Mouse (Mus musculus): ENCODE measurements around the gene Olfr503. TPM values are rescaled to one million over a fixed set of nuclear protein-coding genes. Genes with fewer than 3 reads are reported as not detected.
"Not testable (repeated sequence)": the region's sequence is repeated elsewhere in the genome, so short reads cannot be mapped to it uniquely, and the experiment has no call there.

Olfr503 gene
- polyA plus RNA-seq (2016; fragmentation: Nextera tagmentation; extraction: Ambion mirVana), result not detected in 2 replicates

- ATAC-seq (ENCODE audit: low FRiP score); H3K4me1 ChIP-seq; H3K9ac ChIP-seq; H3K4me3 ChIP-seq (replicated peaks); H3K36me3 ChIP-seq (replicated peaks); H3K27ac ChIP-seq; H3K9me3 ChIP-seq; H3K4me2 ChIP-seq; H3K27me3 ChIP-seq: not testable (repeated sequence)
- WGBS, result 60% methylated on average over 1 of the region's 1 CpGs
Observed at GRCm38 (mm10) chr7:108544227-108544626, at the start of gene Olfr503. Olfr503 (plus strand) TSS chr7:108544527.

GRCm38 (mm10) chr7:108524965-108525364 is 19.4 kb upstream of the Olfr503 start, which contains the start of gene Olfr502:
Olfr502 (minus strand) TSS chr7:108525065.
- no peak within 1 kb of the TSS for H3K27ac ChIP-seq
- H3K9me3 ChIP-seq, result no peaks in the 10 kb centered on the region
- H3K36me3 ChIP-seq (replicated peaks), result no peaks in the 10 kb centered on the region
- 82% methylated on average over 1 of the region's 1 CpGs for WGBS
- H3K9ac ChIP-seq, result no peak within 1 kb of the TSS
- H3K27me3 ChIP-seq, result no peaks in the 10 kb centered on the region
- H3K4me3 ChIP-seq (replicated peaks), result no peak within 1 kb of the TSS
- ATAC-seq (ENCODE audit: low FRiP score), result no peak
- H3K4me2 ChIP-seq, result no peak within 1 kb of the TSS
- H3K4me1 ChIP-seq, result no peaks in the 10 kb centered on the region

- Histone ChIP-seq H3K4me1 (no peaks in the 10 kb centered on the region), H3K9me3 (no peaks in the 10 kb centered on the region), H3K27ac (no peak overlapping the region), H3K9ac (no peak overlapping the region), H3K4me2 (no peak overlapping the region), H3K36me3 (replicated peaks) (no peaks in the 10 kb centered on the region), H3K4me3 (replicated peaks) (no peak overlapping the region), H3K27me3 (no peaks in the 10 kb centered on the region)
- 90% methylated on average over 13 of the region's 13 CpGs for WGBS
- ATAC-seq (ENCODE audit: low FRiP score), result no peak
Observed at GRCm38 (mm10) chr7:108542416-108542815, 1.9 kb upstream of the Olfr503 start.

- WGBS, result 89% methylated on average over 1 of the region's 1 CpGs
- Histone ChIP-seq H3K9me3 (0 out of 2 replicates have a peak, but pooled peaks cover 3% of the 10 kb centered on the region), H3K9ac (no peak within 1 kb of the TSS), H3K27ac (no peak within 1 kb of the TSS), H3K4me3 (replicated peaks) (no peak within 1 kb of the TSS), H3K4me2 (no peak within 1 kb of the TSS), H3K27me3 (no peaks in the 10 kb centered on the region), H3K4me1 (no peaks in the 10 kb centered on the region), H3K36me3 (replicated peaks) (no peaks in the 10 kb centered on the region)
- no peak for ATAC-seq (ENCODE audit: low FRiP score)
Observed at GRCm38 (mm10) chr7:108565693-108566092, 21.4 kb downstream of the Olfr503 start, which contains the start of gene Olfr504. Olfr504 (minus strand) TSS chr7:108565793.

- H3K4me1 ChIP-seq, result no peaks in the 10 kb centered on the region
Observed at GRCm38 (mm10) chr7:108589797-108590196, 45.5 kb downstream of the Olfr503 start.

More at GRCm38 (mm10) chr7:108589797-108590196, 45.5 kb downstream of the Olfr503 start:
- no peak overlapping the region for H3K9ac ChIP-seq
- no peak overlapping the region for H3K27ac ChIP-seq
- H3K27me3 ChIP-seq, result no peaks in the 10 kb centered on the region
- H3K4me2 ChIP-seq, result no peak overlapping the region
- no peaks in the 10 kb centered on the region for H3K36me3 ChIP-seq (replicated peaks)
- WGBS, result 93% methylated on average over 1 of the region's 1 CpGs
- no peak for ATAC-seq (ENCODE audit: low FRiP score)
- no peak overlapping the region for H3K4me3 ChIP-seq (replicated peaks)
- no peaks in the 10 kb centered on the region for H3K9me3 ChIP-seq

Other genes with a start within 250 kb of the Olfr503 start
- gene Olfr491, start 231.1 kb upstream of the Olfr503 start, polyA plus RNA-seq (2016; fragmentation: Nextera tagmentation; extraction: Ambion mirVana), result not detected in 2 replicates
- not detected in 2 replicates for gene Olfr492, start 220.9 kb upstream of the Olfr503 start, polyA plus RNA-seq (2016; fragmentation: Nextera tagmentation; extraction: Ambion mirVana)
- gene Olfr493, start 197.5 kb upstream of the Olfr503 start, polyA plus RNA-seq (2016; fragmentation: Nextera tagmentation; extraction: Ambion mirVana), result not detected in 2 replicates
- not detected in 2 replicates for gene Olfr494, start 179.2 kb upstream of the Olfr503 start, polyA plus RNA-seq (2016; fragmentation: Nextera tagmentation; extraction: Ambion mirVana)
- not detected in 2 replicates for gene Olfr495, start 151.4 kb upstream of the Olfr503 start, polyA plus RNA-seq (2016; fragmentation: Nextera tagmentation; extraction: Ambion mirVana)
- gene Olfr497, start 124.1 kb upstream of the Olfr503 start, polyA plus RNA-seq (2016; fragmentation: Nextera tagmentation; extraction: Ambion mirVana), result not detected in 2 replicates
- not detected in 2 replicates for gene Olfr498, start 79.2 kb upstream of the Olfr503 start, polyA plus RNA-seq (2016; fragmentation: Nextera tagmentation; extraction: Ambion mirVana)
- gene Olfr502, start 19.5 kb upstream of the Olfr503 start, polyA plus RNA-seq (2016; fragmentation: Nextera tagmentation; extraction: Ambion mirVana), result not detected in 2 replicates
- not detected in 2 replicates for gene Olfr504, start 21.3 kb downstream of the Olfr503 start, polyA plus RNA-seq (2016; fragmentation: Nextera tagmentation; extraction: Ambion mirVana)
- gene Olfr506, start 66.3 kb downstream of the Olfr503 start, polyA plus RNA-seq (2016; fragmentation: Nextera tagmentation; extraction: Ambion mirVana), result not detected in 2 replicates
- gene Olfr507, start 77.3 kb downstream of the Olfr503 start, polyA plus RNA-seq (2016; fragmentation: Nextera tagmentation; extraction: Ambion mirVana), result not detected in 2 replicates
- gene Olfr508, start 85.5 kb downstream of the Olfr503 start, polyA plus RNA-seq (2016; fragmentation: Nextera tagmentation; extraction: Ambion mirVana), result not detected in 2 replicates
- gene Olfr509, start 107.4 kb downstream of the Olfr503 start, polyA plus RNA-seq (2016; fragmentation: Nextera tagmentation; extraction: Ambion mirVana), result not detected in 2 replicates
- not detected in 2 replicates for gene Olfr510, start 121.9 kb downstream of the Olfr503 start, polyA plus RNA-seq (2016; fragmentation: Nextera tagmentation; extraction: Ambion mirVana)
- gene Olfr512, start 168.8 kb downstream of the Olfr503 start, polyA plus RNA-seq (2016; fragmentation: Nextera tagmentation; extraction: Ambion mirVana), result not detected in 2 replicates
- gene Olfr513, start 206.4 kb downstream of the Olfr503 start, polyA plus RNA-seq (2016; fragmentation: Nextera tagmentation; extraction: Ambion mirVana), result not detected in 2 replicates